Mouse (Mus musculus): Measurements from ENCODE around the gene Myo9a.
"Not testable (repeated sequence)": the region's sequence is repeated elsewhere in the genome, so short reads cannot be mapped to it uniquely, and the experiment has no call there.

The Myo9a gene

DNA sequence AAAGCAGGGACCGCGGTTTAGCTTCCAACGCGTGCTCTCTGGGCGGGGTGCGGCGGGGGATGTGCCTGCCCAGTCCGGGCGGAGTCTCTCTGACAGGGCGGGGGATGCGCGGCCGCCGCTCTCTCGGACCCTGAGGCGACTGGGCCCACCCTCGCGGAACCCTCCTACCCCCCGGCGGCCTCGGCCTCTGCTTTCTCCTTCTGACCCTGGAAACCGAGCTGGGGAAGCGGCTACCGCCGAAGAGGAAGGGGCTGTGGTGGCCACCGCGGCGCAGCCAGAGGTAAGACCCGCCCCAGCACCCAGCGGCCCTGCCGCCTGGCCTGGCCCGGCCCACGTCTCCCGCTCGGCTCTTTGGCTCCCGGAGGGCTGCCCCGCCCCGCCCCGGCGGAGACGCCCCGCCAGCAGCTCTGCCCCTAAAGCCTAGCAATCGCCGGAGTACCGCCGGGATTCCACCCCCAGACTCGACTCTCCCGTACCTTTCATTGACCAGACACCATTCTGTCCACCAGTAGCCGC lies 428 bp downstream of the Myo9a start:
- DNase-seq (ENCODE audit: low read depth, low spot score) = no peak

DNA sequence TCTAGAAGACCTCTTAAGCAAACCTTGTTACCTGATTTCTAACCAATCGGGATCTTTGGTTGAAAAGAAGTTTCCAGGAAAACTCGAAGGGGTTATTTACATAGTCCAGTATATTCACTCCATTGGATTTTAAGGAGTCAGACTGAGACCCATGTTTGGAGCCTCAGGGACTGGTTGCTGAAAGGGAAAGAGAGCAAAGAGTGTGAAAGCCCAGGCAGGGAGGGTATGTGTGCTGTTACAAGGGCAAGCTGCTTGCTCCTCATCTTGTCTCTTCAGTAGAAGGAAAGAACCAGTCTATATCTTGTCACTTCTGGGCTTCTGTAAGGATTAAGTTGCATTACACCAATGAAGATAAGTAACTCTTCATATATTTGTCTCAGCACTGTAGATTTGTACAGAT lies 1.3 kb downstream of the Myo9a start:
- no peak for DNase-seq (ENCODE audit: low read depth, low spot score)

DNA sequence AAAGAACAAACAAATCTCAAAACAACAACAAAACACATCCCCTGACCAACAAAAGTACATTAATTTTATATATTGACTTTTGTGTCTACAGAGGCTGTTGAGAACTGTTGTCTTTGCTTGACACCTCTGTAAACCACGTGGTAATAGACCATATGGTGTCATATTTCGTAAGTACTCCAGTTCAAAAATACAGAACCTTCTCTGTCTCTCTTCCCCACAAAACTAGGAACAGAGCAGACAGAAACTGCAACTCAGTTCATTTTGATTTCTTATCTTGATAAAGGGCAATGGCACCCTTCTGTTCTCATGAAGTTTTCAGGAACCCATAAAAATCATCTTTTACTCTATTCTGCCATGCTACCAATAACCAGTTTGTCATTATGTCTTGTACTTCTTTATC lies 4.5 kb downstream of the Myo9a start:
- DNase-seq (ENCODE audit: low read depth, low spot score) = no peak

DNA sequence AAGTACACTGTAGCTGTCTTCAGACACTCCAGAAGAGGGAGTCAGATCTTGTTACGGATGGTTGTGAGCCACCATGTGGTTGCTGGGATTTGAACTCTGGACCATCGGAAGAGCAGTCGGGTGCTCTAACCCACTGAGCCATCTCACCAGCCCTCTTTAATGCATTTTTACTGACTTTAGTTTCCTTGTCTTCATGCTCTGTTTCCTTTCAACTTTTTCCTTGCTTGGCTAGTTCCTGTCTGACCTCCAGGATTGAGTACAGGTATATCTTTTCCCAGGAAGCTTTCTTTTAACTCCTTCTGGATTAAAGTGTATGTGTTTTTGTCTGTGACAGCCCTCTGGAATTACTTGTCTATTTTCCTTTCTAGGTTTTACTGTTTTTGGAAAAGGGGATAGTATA lies 6.3 kb downstream of the Myo9a start:
- not testable (repeated sequence) for DNase-seq (ENCODE audit: low read depth, low spot score)

DNA sequence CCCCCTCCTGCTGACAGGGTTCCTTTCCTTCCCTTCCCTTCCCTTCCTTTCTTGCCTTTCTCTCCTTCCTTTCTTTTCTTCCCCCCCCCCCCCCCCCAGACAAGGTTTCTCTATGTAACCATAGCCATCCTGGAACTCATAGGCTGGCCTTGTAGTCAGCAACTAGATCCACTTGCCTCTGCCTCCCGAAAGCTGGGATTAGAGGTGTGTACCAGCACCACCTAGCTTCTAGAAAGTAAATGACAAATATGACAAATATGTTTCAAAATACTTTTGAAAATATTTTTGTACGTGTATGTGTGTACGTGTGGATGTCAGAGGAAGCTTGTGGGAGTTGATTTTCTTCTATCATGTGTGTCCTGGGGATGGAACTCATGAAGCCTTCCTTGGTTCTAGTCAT lies 9.8 kb downstream of the Myo9a start:
- no peak for DNase-seq (ENCODE audit: low read depth, low spot score)

DNA sequence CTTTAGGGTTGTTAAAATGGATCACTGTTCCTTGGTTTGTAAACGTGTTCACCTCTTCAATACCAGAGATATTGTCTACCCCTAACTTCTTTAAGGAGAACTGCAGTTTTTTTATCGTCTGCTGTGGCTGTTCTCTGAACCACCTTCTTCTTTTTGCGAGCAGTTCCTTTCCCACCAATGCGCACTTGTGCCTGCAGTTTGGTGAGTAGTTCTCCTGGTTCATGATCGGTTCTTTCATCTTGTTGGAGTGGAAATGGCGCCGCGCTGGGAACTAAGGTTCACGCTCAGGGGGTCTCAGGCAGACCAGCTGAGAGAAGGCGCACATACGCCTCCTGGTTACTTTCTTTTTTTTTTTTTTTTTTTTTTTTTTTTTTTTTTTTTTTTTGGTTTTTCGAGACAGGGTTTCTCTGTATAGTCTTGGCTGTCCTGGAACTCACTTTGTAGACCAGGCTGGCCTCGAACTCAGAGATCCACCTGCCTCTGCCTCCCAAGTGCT lies 16.3 kb downstream of the Myo9a start:
- DNase-seq (ENCODE audit: low read depth, low spot score) = not testable (repeated sequence)

DNA sequence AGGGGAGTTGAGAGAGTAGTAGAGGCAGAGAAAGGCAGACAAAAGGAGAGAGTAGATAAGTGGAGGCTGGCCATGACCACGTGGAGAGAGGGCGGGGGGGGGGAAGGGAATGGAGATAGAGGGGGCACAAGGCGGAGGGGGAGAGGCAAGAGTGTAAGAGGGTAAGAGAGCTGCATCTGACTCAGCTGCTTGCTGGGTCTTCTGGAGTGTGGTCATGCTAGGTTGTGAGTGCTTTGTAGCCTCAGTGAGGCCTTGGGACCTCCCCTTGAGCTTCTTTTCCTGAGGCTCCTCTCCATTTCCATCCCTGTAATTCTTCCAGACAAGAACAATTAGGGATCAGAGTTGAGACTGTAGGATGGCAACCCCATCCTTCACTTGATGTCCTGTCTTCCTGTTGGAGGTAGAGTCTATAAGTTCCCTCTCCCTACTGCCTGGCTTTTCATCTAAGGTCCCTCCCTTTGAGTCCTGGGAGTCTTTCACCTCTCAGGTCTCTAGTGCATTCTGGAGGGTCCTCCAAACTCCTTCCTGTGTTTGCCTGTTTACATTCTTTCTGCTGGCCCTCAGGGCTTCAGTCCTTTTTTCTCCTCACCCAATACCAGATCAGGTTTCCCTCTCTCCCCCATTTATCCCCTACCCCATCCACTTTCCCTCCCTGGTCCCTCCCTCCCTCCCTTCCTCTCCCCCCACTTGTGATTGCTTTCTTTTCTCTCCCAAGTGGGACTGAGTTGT lies 55.5 kb downstream of the Myo9a start:
- not testable (repeated sequence) for DNase-seq (ENCODE audit: low read depth, low spot score)

DNA sequence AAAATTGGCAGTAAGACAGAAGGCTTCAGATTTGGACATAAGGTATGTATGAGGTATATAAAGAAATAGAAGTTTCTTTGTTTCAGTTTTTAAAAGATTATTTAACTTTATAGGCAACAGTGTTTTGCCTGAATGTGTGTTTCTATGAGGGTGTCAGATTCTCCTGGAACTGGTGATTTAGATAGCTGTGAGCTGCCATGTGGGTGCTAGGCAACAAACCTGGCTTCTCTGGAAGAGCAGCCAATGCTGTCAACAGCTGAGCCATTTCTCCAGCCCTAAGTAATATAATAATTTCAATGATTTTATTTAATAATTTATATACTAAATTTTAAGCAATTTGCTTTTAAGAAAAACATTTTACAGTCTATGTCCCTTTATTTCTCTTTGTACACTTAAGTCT lies 133.9 kb downstream of the Myo9a start:
- DNase-seq (ENCODE audit: low read depth, low spot score) = no peak

DNA sequence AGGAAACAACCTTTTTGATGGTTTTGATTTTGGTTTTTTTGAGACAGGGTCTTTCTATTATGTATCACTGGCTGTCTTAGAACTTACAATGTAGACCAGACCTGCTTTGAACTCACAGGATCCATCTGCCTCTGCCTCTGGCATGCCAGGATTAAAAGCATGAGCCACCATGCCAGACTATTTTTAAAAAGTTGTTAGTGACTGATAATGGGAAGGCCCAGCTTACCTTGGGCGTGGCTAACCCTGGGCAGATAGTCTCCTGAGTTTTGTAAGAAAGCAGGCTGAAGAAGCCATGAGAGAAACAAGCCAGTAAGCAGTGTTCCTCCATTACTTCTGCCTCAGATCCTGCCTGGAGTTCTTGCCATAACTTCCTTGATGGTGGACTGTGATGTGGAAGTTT lies 152.7 kb downstream of the Myo9a start:
- no peak for DNase-seq (ENCODE audit: low read depth, low spot score)

DNA sequence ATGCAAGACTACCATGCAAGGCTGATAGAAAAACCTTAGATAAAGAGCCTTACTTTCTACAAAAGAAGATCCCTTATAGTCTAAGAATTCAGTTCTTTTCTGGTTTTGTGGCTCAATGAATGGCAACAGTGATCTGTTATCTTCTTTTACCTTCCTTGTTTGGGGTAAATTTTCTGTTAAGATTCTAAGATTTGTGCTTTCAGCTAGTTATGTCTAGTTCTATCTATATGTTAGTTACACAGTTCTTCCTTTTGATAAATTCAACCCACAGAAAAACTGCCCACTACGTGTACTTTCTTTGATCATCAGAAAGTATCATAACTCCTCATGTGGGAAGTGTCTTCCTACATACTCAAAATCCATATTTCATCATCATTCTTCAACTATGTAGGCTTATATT lies 164.1 kb downstream of the Myo9a start:
- no peak for DNase-seq (ENCODE audit: low read depth, low spot score)

DNA sequence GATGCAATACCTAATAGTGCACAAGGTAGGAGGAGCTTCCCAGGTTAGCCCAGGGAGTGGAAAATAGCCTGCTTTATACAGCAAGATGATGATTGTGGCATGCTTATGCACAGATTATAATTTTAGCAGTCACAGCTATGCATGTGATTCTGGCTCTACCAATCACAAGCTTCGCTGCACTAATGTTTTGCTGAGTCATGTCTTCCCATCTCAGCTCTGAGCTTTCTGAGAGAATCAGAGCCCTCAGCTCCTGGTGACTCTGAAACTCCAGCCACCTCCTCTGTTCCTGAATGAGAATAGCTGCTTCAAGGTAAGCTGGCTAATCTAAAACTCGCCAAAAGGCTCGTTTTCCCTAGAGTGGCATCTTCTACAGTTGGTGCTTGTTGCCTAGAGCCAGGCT lies 179.6 kb downstream of the Myo9a start:
- no peak for DNase-seq (ENCODE audit: low read depth, low spot score)

DNA sequence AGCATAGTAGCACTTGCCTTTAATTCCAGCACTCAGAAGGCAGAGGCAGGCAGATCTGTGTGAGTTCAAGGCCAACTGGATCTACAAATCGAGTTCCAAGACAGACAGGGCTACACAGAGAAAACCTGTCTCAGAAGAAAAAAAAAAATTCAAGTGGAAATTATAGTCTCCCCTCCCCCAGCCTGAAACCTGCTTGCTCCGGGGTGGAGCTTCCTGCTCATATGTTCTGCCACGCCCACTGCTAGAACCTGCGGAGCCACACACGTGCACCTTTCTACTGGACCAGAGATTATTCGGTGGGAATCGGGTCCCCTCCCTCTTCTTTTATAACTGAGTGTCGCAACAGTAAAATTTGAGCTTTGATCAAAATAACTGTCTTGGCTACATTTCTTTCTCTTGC lies 185.2 kb downstream of the Myo9a start:
- not testable (repeated sequence) for DNase-seq (ENCODE audit: low read depth, low spot score)

DNA sequence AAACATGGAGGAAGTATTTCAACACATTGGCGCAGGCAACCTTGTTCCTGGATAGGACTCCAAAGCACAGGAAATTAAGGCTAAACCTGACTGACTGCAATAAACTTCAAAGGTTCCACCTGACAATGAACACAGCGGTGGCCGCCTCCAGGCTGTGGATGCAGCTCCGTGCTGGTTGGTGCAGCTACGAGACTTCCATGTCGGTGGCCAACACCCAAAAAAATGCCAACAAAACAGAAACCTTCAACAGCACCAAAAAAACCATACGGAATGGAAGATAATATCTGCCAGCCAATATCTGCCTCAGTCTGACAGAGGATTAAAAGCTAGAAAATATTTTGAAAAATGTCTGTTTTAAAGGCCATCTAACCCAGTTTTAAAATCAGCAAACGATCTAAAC lies 187.8 kb downstream of the Myo9a start:
- no peak for DNase-seq (ENCODE audit: low read depth, low spot score)

DNA sequence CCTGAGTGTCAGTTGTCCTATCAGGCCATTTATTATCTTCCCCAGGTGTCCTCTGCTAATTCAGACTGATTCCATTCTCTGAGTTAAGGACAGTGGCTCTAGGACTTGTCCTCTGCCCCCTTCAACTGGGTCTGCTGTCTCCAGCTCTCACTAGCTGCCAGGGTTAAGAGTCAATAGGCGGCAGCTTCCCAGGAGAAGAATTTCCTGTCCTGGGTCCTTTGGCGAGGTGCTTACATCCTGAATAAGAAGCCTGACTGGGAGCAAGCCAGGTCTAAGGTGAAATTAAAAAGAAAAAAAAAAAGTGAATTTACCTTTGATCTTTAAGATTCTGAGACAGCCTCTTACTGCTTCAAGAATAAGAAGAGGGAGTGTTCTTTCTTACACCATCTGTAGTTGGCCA lies 189.0 kb downstream of the Myo9a start:
- no peak for DNase-seq (ENCODE audit: low read depth, low spot score)

DNA sequence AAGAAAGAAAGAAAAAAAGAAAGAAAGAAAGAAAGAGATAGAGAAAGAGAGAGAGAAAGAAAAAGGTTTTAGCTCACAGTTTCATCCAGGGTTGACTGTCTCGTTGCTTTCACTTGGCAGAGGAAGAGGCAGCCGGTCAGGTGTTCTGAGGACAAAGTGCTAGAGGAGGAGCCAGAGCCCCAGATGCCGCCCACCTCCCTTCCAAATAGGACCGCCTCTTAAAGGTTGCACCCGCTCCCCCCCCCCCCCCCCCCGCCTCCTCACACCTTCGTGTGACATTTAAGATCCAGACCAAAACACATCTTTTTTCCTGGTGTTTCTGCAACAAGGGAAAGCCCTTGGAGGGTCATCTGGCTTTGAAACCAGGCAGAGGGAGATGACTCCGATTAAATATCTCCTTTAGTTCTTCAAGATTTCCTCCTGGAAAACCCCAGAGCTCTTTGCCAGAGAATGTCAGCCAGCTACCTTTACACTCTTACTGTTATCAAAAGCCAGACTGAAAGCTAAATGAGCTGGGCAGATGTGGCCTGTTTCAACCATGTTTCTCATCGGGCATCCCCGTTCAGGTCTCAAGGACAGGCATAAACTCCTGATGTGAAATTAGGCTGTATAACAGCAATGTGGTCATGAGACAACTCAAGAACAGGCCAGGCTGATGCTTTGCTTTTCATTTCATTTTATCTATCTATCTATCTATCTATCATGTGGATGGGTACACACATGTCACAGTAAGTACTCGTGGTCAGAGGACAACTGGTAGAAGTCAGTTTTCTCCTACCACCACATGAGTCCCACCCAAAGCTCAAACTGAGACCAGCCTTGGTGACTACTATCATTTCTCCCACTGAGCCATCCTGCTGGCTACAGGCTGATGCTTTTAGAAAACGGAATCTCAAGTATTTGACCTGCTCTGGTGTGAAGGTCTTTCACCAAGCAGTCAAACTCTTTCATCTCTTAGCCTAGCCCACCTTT lies 190.5 kb downstream of the Myo9a start:
- no peak for DNase-seq (ENCODE audit: low read depth, low spot score)

DNA sequence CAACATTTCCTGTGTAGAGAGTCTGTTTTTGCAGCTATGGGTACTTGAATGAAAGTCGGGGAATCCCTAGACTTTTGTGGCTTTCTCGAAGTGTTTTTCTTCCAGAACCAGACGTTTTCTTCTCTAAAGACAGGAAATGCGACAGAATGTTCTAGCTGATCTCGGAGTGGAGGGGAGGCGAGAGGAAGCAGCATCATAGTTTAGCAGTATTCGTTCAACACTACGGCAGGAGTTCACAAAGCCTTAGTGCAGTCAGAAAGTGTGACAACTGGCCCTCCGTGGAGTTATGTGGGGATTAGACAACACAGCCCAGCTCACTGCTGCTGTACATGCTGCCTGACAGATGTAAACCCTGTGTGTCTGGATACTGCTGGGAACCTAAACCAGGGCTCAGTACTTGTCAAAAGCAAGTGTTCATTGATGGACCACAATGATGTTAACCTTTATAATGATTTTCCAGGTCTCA lies 191.2 kb downstream of the Myo9a start:
- no peak for DNase-seq (ENCODE audit: low read depth, low spot score)

DNA sequence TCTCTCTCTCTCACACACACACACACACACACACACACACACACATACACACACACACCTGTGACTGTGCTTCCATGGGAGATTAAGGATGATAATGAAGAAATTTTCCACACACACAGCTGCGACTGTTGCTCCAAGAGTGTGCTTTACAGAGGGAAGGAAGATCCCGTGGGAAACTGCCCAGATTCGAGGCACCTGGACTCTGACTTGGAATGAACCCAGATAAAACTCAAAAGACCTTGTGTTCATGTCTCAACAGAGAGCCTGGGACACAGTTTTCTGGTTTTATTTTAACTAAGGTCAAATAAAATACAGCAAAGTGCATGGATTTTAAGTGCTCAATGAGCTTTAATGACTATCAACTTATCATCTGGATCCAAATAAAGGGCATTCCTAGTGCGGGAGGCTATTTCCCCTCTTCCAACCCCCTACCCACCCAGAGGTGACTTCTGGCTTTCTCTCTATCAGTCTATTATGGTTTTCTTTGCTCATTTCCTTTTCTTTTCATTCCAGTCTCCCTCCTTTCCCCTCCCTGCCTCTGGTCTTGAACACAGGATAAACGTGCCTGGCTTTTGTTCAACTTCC lies 191.9 kb downstream of the Myo9a start:
- DNase-seq (ENCODE audit: low read depth, low spot score) = no peak

DNA sequence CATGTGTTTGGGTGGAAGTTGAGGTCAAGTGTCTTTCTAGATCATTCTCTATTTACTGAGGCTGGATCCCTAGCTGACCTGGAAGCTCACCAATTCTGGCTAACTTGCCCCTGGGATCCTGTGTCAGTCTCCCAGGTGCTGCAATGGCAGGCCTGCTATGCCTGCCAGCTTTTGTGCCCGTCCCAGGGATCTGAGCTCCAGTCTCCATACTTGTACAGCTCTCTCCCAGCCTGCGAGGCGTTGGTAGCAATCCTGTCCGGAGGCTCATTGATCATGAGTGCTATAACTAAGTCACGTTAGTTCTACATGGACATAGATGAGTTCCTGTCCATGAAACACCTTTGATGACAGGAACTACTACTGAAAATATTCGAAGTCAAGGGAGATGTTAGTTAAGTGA lies 193.1 kb downstream of the Myo9a start:
- DNase-seq (ENCODE audit: low read depth, low spot score) = no peak

DNA sequence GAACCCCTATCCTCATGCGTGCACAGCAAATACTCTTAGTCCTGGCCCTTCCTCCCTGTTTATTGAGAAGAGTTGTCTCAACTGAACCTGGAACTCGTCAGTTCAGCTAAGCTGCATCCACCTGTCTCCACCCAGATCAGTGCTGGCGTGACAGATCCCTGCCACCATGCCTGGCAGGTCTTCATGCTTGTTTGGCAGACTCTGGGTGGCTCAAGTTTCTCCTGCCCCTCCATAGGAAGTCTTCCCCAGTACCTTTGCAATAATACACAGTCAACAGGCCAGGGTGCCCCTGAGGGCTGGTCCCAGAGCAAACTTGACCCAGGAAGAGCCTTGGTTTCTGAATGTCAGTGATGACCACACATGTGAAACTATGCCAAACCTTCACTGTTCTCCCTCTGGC lies 194.5 kb downstream of the Myo9a start:
- DNase-seq (ENCODE audit: low read depth, low spot score) = no peak

DNA sequence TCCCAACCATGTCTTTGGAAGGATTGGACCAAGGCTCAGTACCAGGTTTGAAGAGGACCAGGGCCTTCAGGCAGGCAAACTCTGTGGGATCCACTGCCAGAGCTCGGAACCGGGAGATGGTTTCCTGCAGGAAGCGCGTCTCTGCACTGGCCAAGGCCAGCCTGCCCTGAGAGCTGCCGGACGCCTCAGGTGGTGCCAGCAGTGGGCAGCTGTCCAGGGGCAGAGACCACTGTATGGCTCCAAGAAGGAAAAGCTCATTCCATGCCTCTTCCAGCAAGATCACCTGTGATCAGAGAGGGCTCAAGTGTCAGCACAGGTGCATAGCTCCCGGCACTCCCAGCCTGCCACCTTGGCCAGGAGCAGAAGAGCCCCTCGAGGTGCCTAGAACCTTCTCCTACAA lies 196.6 kb downstream of the Myo9a start:
- no peak for DNase-seq (ENCODE audit: low read depth, low spot score)

DNA sequence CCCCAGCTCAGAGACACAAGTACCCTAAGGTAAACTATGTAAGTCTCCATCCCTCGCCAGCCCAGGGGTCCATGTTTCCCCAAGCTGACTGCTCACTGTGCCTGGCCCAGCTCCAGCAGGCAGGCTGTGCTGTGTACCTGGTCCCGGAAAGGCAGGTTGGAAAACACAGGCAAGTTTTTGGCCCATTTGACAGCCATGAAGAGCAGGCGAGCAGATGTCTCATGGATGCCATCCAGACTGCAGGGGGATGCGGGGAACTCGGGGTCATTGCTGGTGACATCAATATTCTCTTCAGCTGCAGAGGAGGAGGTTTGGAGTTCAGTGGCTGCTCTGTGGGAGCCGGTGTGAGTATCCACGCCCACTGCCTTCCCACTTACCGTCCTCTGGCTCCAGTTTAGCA lies 197.5 kb downstream of the Myo9a start:
- no peak for DNase-seq (ENCODE audit: low read depth, low spot score)

DNA sequence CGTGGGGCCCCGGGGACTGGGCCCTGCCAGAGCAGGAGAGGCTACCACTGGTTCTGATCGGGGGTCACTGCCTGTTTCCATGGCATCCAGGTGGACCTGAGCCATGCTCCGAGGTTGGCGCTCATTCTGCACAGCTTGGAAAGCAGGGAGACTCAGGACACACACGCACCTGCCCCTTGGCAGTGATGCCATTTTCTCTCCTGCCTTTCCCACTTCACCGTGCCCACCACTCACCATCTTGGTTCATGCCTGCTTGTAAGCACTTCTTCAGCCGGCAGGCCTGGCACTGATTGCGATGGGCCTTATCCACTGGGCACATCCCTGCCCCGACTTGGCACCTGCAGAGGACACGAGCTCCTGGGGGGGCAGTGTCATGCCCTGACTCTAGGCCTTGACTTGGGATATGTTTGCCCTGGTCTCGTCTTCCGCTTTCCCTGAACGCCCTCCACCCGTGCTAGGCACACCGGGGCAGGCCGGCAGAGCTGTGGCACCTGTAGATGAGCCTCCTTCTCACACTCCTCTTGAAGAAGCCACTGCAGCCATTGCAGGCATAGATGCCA lies 198.1 kb downstream of the Myo9a start:
- DNase-seq (ENCODE audit: low read depth, low spot score) = no peak
